Mouse (Mus musculus) hindbrain, embryonic 15.5 days (tissue): ENCODE data around the gene Mrpl45. TPM values are rescaled to one million over a fixed set of nuclear protein-coding genes. Genes with fewer than 3 reads are reported as not detected.

Experiments used
- ATAC-seq: fragments of 200-750 bp; cut with Nextera tagmentation; 2 replicates; pipeline ENCODE4 v1.8.0; 2017; ENCODE audit warnings: low read depth, moderate number of reproducible peaks, moderate TSS enrichment; ENCODE audit not compliant: low FRiP score
- H3K27ac ChIP-seq: fragments of 300-500 bp; sonication (generic); replicated peaks from 2 replicates; pipeline ENCODE4 v1.5.1; 2015; ENCODE audit warnings: mild to moderate bottlenecking, inconsistent platforms
- H3K27me3 ChIP-seq: fragments of 300-500 bp; sonication (generic); 2 replicates; pipeline ENCODE4 v1.6.1; 2015; ENCODE audit warnings: control low read depth, inconsistent platforms
- H3K36me3 ChIP-seq: fragments of 300-500 bp; sonication (generic); 2 replicates; pipeline ENCODE4 v1.6.1; 2015; ENCODE audit warnings: control low read depth, inconsistent platforms
- H3K4me1 ChIP-seq: fragments of 300-500 bp; sonication (generic); replicated peaks from 2 replicates; pipeline ENCODE4 v1.6.1; 2015; ENCODE audit warnings: control low read depth, inconsistent platforms
- H3K4me2 ChIP-seq: fragments of 300-500 bp; sonication (generic); 2 replicates; pipeline ENCODE4 v1.6.1; 2015; ENCODE audit warnings: moderate library complexity, mild to moderate bottlenecking, inconsistent platforms
- H3K4me3 ChIP-seq: fragments of 300-500 bp; sonication (generic); 2 replicates; pipeline ENCODE4 v1.5.1; 2015; ENCODE audit warnings: mild to moderate bottlenecking, inconsistent platforms
- H3K9ac ChIP-seq: fragments of 300-500 bp; sonication (generic); 2 replicates; pipeline ENCODE4 v1.6.1; 2015; ENCODE audit warnings: inconsistent platforms
- H3K9me3 ChIP-seq: fragments of 300-500 bp; sonication (generic); 2 replicates; pipeline ENCODE4 v1.6.1; 2016; ENCODE audit warnings: control low read depth, inconsistent platforms
- WGBS: fragments of 180-500 bp; shearing (Covaris S2); methylation state at CpG from one replicate; pipeline ENCODE4 v1.1.7; 2015; 5-methylcytosine and 5-hydroxymethylcytosine counted together
- polyA plus RNA-seq: library from polyadenylated mRNA; unstranded; fragments of >200 nt; fragmentation: Nextera tagmentation; extraction: Ambion mirVana; gene quantifications from 2 replicates; pipeline ENCODE4 v1.2.1, GENCODE M21; 2015

The Mrpl45 gene
- polyA plus RNA-seq, 1 experiment from 2014 or later = 36.8 TPM

GRCm38 (mm10) chr11:97279405-97280215 is 35.9 kb upstream of the Mrpl45 start:
- peak overlapping the region; percentile 100 for H3K4me3 ChIP-seq
- WGBS = under 1% methylated on average over 42 of the region's 64 CpGs
- peak overlapping the region; percentile 99 for H3K27ac ChIP-seq
- H3K9ac ChIP-seq = peak overlapping the region; percentile 100
- peak; percentile 90 for ATAC-seq
- H3K4me2 ChIP-seq = peak overlapping the region; percentile 69
- H3K36me3 ChIP-seq = no peaks in the 10 kb centered on the region
- H3K9me3 ChIP-seq = no peaks in the 10 kb centered on the region
- no peaks in the 10 kb centered on the region for H3K27me3 ChIP-seq
- peaks cover 32% of the 10 kb centered on the region for H3K4me1 ChIP-seq

GRCm38 (mm10) chr11:97280216-97280861 is 35.2 kb upstream of the Mrpl45 start, which contains the start of gene Npepps:
Npepps (minus strand) TSS chr11:97280638.
- ATAC-seq = peak; percentile 71
- WGBS = under 1% methylated on average over 44 of the region's 83 CpGs

DNA sequence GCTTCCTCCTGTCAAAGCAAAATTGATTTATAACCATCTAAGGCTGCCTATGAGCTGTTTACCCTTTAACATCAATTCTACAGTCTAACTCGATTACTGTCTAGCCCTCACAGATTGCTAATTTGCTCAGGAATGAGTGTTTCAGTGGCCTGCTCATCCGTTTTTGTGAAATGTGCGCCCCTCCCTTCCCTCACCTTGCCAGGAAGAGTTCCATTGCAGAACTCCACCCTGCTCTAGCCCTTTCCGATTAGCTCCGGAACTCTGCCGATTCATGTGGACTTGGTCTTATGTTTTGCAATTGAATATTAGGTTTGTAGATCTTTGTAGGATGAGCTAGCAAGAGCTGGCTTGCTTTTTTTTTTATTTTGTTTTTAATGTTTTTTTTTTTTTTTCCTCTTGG is 33.3 kb upstream of the Mrpl45 start:
- Histone ChIP-seq H3K9me3 (no peaks in the 10 kb centered on the region), H3K9ac (no peak overlapping the region), H3K4me3 (no peak overlapping the region), H3K27ac (no peak overlapping the region), H3K4me1 (peaks cover 23% of the 10 kb centered on the region), H3K4me2 (no peak overlapping the region), H3K27me3 (no peaks in the 10 kb centered on the region), H3K36me3 (no peaks in the 10 kb centered on the region)
- no peak for ATAC-seq
- WGBS = 88% methylated on average over 6 of the region's 6 CpGs

More at GRCm38 (mm10) chr11:97280216-97280861, 35.2 kb upstream of the Mrpl45 start, which contains the start of gene Npepps:
- no peaks in the 10 kb centered on the region for H3K27me3 ChIP-seq
- peaks cover 32% of the 10 kb centered on the region for H3K4me1 ChIP-seq
- peak within 1 kb of the TSS; percentile 69 for H3K4me2 ChIP-seq
- peak within 1 kb of the TSS; percentile 100 for H3K9ac ChIP-seq
- no peaks in the 10 kb centered on the region for H3K36me3 ChIP-seq
- H3K4me3 ChIP-seq = peak within 1 kb of the TSS; percentile 100
- no peaks in the 10 kb centered on the region for H3K9me3 ChIP-seq
- peak within 1 kb of the TSS; percentile 99 for H3K27ac ChIP-seq

DNA sequence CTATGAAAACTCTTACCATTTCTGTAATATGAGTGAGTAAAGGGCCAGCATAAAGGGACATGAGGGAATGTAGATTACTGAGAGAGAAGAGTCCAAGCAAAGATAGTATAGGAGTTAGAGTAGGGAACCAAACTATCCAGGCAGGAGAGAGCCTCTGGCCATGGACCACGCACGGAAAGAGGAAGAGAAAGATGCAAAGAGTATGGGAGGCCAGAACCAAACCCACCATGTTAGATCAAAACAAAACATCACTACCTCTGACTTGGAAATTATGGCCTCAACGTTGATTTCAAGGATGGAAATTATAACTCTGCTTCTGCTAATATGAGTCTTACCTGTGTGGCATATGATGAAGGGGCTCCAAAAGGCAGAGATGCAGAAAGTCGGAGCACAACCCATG is 30.7 kb upstream of the Mrpl45 start:
- Histone ChIP-seq H3K4me3 (no peak overlapping the region), H3K4me2 (no peak overlapping the region), H3K27ac (no peak overlapping the region), H3K9ac (no peak overlapping the region), H3K27me3 (no peaks in the 10 kb centered on the region), H3K36me3 (no peaks in the 10 kb centered on the region), H3K4me1 (0 out of 2 replicates have a peak, but pooled peaks cover 5% of the 10 kb centered on the region), H3K9me3 (no peaks in the 10 kb centered on the region)
- ATAC-seq = no peak
- 85% methylated on average over 4 of the region's 4 CpGs for WGBS

DNA sequence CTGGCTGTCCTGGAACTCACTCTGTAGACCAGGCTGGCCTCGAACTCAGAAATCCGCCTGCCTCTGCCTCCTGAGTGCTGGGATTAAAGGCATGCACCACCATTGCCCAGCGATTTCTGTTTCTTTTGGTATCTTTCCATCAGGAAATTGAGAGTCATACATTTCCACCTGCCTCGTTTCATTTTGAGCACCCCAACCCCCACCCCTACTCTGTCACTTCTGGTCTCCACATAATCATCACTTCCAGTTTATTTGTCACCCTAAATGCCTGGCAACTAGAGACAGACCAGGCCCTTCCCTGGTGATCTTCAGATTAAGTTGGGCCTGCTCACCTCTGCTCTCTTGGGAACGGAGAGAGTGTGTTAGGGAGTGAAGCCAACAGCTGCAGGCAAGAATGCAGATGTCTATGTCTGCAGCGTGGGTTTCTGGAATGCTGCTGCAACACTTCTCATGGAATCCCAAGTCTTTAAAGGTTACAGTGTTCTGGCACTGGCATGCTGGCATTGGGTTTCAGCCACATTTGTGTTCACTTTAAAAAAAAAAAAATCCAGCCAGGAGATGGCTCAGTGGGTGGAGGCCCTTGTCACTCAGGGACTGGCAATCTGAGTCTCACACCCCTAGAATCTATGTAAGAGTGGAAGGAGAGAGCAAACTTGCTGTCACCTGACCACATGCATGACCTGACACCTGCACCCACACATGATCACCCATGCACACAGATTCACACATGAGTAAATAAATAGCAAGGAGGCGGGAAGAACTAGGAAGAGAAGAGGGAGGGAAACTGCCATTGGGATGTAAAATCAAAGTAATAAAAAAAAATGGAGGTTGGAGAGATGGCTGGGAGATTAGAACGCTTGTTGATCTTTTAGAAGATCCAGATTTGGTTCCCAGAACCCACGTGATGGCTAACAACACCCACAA is 29.4 kb upstream of the Mrpl45 start:
- Histone ChIP-seq H3K4me2 (no peak overlapping the region), H3K4me1 (0 out of 2 replicates have a peak, but pooled peaks cover 3% of the 10 kb centered on the region), H3K27me3 (no peaks in the 10 kb centered on the region), H3K27ac (no peak overlapping the region), H3K9me3 (no peaks in the 10 kb centered on the region), H3K9ac (no peak overlapping the region), H3K4me3 (no peak overlapping the region), H3K36me3 (no peaks in the 10 kb centered on the region)
- 76% methylated on average over 9 of the region's 9 CpGs for WGBS
- ATAC-seq = no peak

- no peak overlapping the region for H3K27ac ChIP-seq
- 60% methylated on average over 6 of the region's 6 CpGs for WGBS
- H3K4me3 ChIP-seq = no peak overlapping the region
- ATAC-seq = no peak
- H3K36me3 ChIP-seq = no peaks in the 10 kb centered on the region
- no peaks in the 10 kb centered on the region for H3K27me3 ChIP-seq
- H3K4me1 ChIP-seq = 0 out of 2 replicates have a peak, but pooled peaks cover 3% of the 10 kb centered on the region
- no peak overlapping the region for H3K4me2 ChIP-seq
- no peaks in the 10 kb centered on the region for H3K9me3 ChIP-seq
- H3K9ac ChIP-seq = no peak overlapping the region
These were observed 28.5 kb upstream of the Mrpl45 start for GRCm38 (mm10) chr11:97286973-97287372.

DNA sequence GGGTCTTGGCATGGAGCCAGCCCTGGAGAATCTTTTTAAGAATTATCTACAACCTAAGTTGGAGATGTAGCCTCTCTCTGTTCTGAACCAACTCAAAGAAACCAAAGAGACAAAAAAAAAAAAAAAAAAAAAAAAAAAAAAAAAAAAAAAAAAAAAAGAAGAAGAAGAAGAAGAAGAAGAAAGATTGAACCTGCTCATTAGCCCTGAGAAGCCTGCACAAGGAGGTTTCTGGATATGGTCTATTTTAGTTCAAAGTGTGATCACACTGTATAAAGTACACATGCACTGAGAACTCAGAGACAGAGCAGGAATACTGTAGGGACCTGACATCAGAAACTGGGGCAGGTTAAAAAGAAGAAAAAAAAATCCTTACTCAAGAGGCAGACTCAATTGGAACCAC is 27.9 kb upstream of the Mrpl45 start:
- no peaks in the 10 kb centered on the region for H3K36me3 ChIP-seq
- no peak overlapping the region for H3K27ac ChIP-seq
- H3K4me3 ChIP-seq = no peak overlapping the region
- no peak for ATAC-seq
- H3K9me3 ChIP-seq = no peaks in the 10 kb centered on the region
- H3K9ac ChIP-seq = no peak overlapping the region
- H3K4me2 ChIP-seq = no peak overlapping the region
- 0 out of 2 replicates have a peak, but pooled peaks cover 3% of the 10 kb centered on the region for H3K4me1 ChIP-seq
- no peaks in the 10 kb centered on the region for H3K27me3 ChIP-seq

DNA sequence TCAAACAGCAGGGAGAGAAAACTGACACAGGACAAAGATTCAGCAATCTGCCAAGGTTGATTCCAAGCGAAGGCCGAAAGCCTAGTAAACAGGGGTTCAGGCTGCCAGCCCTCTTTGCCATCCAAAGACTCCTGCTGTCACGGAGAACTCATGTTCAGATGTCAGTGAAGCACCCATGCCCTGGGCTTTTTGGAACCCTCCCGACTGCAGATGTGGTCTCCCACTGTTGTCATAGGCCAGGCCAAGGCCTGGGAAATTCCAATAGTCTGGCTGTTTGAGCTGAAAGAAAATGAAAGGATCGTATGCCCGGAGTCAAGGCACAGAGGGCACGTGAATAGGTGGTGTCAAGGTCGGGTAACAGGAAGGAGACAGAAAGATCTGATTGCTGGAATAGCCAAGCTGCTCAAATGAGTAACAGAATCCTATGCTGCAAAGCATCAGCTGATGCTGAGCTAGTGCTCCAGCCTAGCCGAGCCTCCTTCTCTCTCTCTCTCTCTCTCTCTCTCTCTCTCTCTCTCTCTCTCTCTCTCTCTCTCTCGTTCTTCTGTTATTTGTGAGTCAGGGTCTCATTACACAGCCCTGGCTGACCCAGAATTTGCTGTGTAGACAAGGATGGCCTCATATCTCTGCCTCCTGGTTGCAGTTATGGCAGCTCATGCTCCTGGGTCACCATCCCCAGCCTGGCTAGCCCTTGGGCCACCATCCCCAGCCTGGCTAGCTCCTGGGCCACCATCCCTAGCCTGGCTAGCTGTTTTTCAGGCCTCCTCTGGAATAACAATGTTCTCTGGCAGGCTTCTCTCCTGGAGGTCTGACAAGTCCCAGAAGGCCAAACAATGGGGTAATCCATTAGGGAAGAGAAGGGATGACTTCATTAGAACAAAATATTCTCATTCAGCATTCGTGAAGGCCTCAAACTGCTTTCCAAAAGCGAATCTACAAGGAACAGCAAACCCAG is 26.0 kb upstream of the Mrpl45 start:
- 0 out of 2 replicates have a peak, but pooled peaks cover 3% of the 10 kb centered on the region for H3K4me1 ChIP-seq
- WGBS = 40% methylated on average over 11 of the region's 12 CpGs
- H3K36me3 ChIP-seq = no peaks in the 10 kb centered on the region
- no peaks in the 10 kb centered on the region for H3K27me3 ChIP-seq
- H3K4me2 ChIP-seq = no peak overlapping the region
- H3K27ac ChIP-seq = no peak overlapping the region
- H3K9ac ChIP-seq = no peak overlapping the region
- no peaks in the 10 kb centered on the region for H3K9me3 ChIP-seq
- no peak overlapping the region for H3K4me3 ChIP-seq
- no peak for ATAC-seq

- H3K4me3 ChIP-seq = no peak overlapping the region
- H3K4me1 ChIP-seq = 0 out of 2 replicates have a peak, but pooled peaks cover 3% of the 10 kb centered on the region
- no peaks in the 10 kb centered on the region for H3K9me3 ChIP-seq
- no peak overlapping the region for H3K9ac ChIP-seq
- H3K27ac ChIP-seq = no peak overlapping the region
- H3K36me3 ChIP-seq = no peaks in the 10 kb centered on the region
- H3K4me2 ChIP-seq = no peak overlapping the region
- no peaks in the 10 kb centered on the region for H3K27me3 ChIP-seq
- no peak for ATAC-seq
- 94% methylated on average over 1 of the region's 1 CpGs for WGBS
These were observed 22.8 kb upstream of the Mrpl45 start for GRCm38 (mm10) chr11:97292731-97293130.

DNA sequence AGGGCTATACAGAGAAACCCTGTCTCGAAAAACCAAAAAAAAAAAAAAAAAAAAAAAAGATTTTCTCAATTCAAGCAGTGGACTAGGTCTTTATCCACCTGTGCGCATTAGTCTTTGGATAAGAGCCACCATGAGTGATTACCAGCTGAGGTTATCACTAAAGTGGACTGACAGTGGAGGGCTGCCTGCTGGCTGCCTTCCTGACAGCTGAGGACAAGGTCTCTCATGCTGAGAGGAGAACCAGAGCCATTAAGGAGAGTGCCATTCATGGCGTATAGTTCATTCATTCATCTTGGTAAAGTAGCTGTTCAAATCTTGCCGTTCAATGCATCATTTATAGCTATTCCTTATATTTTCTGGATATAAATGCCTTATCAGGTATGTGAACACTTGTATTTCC is 19.0 kb upstream of the Mrpl45 start:
- no peak overlapping the region for H3K27ac ChIP-seq
- no peaks in the 10 kb centered on the region for H3K4me1 ChIP-seq
- H3K4me3 ChIP-seq = no peak overlapping the region
- ATAC-seq = no peak
- 91% methylated on average over 3 of the region's 4 CpGs for WGBS
- no peaks in the 10 kb centered on the region for H3K9me3 ChIP-seq
- H3K27me3 ChIP-seq = no peaks in the 10 kb centered on the region
- no peak overlapping the region for H3K4me2 ChIP-seq
- no peaks in the 10 kb centered on the region for H3K36me3 ChIP-seq
- no peak overlapping the region for H3K9ac ChIP-seq

DNA sequence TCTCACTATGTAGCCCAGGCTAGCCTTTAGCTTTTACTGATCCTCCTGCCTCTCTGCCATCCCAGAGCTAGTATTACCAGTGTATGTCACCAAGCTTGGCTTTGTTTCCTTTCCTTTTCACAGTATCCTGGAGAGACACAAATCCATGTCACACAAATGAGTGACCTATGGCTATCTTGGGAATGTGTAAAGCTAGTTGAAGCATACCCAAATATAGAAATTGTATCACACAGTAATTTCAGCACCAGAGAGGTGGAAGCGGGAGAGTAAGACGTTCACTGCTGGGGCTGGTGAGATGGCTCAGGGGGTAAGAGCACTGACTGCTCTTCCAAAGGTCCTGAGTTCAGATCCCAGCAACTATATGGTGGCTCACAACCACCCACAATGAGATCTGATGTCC is 15.6 kb upstream of the Mrpl45 start:
- no peaks in the 10 kb centered on the region for H3K27me3 ChIP-seq

More for the DNA sequence above, 15.6 kb upstream of the Mrpl45 start:
- Histone ChIP-seq H3K4me2 (no peak overlapping the region), H3K4me3 (no peak overlapping the region), H3K9ac (no peak overlapping the region), H3K27ac (no peak overlapping the region), H3K9me3 (no peaks in the 10 kb centered on the region), H3K36me3 (no peaks in the 10 kb centered on the region), H3K4me1 (no peaks in the 10 kb centered on the region)
- WGBS = 96% methylated on average over 2 of the region's 2 CpGs
- no peak for ATAC-seq
